Mouse (Mus musculus): ENCODE results near the gene Tenm3. TPM values are rescaled to one million over a fixed set of nuclear protein-coding genes. Genes with fewer than 3 reads are reported as not detected.

Tenm3 gene
- total RNA-seq, 2 experiments from 2014 or later = 10.7 to 12.6 TPM

DNA sequence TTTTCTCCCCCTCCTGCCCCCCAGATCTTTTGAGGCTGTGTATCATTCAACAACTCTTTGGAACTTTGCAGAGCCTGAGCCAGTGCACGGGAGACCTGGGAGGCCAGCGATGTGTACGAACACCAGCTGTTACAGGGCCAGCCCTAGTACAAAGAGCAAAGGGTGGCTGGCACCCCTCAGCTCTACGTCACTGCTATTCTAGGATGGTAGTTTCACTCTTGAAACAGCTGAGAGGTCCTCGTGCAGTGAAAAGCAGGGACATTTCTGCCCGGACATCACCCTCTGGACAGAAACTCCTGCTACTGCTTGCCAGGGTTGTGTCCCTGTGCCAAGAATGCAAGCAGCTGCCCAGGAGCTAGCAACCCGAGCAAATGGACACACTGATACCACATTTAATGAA lies 88.3 kb downstream of the Tenm3 start:
- intact Hi-C loops (cut with DNase I; ENCODE audit: low total_unique reads) = no loop called here
- peak; percentile 41 for DNase-seq

DNA sequence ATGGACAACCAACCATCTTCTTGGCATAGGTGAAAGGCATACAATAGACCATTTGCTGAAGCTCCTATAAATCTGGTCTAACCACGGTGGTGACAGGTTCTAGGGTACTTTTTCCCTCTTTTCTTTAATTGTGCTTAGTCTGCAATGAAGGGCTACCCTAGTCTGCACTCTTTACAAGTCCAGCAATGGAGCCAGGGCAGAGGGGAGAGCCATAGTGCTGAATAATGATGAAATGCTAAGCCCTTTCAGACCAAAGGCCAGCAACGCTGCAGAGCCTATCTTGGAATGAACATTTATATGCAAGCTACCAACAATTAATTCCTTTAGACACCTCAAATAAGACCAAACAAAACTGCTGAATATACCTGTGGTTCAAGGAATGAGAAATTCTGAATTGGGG lies 88.8 kb downstream of the Tenm3 start:
- no peak for DNase-seq
- intact Hi-C loops (cut with DNase I; ENCODE audit: low total_unique reads) = no loop called here

GRCm38 (mm10) chr8:48751965-48752364 lies 91.8 kb downstream of the Tenm3 start:
- no peak for DNase-seq
- intact Hi-C loops (cut with DNase I; ENCODE audit: low total_unique reads) = no loop called here

DNA sequence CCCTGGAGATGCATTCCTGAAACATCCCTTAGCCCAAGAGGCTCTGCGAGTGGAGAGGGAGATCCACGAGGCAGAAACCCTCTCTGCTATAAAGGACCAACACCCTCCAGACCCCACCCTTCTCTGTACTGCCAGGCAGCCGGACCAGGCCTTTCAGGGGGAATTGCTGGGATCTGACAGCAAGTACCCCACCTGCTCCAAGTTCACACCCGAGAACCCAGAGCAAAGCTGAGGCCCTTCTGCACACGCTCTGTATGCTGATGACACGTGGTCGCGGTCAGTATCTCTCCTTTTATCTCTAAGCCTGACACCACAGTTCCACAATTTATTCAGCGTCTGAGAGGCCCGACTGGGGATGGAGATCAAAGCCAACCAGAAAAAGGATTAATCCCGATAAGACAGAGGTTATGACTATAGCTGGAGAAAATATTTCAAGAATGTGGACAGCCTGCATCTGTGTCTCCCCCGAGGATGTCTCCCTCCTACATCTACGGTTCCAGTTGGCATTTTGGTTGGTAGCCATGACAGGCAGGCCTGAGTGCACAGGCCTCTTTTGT lies 95.2 kb downstream of the Tenm3 start:
- intact Hi-C loops (cut with DNase I; ENCODE audit: low total_unique reads) = no loop called here
- DNase-seq = no peak

GRCm38 (mm10) chr8:48743912-48744311 lies 99.8 kb downstream of the Tenm3 start:
- DNase-seq = no peak
- intact Hi-C loops (cut with DNase I; ENCODE audit: low total_unique reads) = no loop called here

DNA sequence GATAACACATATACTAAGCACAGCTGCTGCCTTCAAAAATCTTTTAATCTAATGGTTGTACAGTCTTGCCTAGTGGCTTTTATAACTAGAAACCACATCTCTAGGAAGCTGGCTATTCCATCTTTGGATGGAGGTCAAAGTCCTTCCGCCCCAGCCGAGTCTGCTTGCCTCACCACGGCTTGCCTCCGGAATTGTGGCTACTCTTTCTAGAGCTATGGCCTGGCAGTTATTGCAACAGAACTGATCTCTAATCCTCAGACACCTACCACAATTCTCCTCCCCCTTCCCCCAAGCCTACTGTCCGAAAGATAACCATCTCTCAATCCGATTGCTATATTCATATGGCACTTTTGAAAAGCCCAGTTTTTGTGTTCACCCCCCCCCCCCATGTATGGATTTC lies 101.0 kb downstream of the Tenm3 start:
- intact Hi-C loops (cut with DNase I; ENCODE audit: low total_unique reads) = no loop called here
- DNase-seq = no peak

GRCm38 (mm10) chr8:48740951-48741350 lies 102.8 kb downstream of the Tenm3 start:
- no peak for DNase-seq

DNA sequence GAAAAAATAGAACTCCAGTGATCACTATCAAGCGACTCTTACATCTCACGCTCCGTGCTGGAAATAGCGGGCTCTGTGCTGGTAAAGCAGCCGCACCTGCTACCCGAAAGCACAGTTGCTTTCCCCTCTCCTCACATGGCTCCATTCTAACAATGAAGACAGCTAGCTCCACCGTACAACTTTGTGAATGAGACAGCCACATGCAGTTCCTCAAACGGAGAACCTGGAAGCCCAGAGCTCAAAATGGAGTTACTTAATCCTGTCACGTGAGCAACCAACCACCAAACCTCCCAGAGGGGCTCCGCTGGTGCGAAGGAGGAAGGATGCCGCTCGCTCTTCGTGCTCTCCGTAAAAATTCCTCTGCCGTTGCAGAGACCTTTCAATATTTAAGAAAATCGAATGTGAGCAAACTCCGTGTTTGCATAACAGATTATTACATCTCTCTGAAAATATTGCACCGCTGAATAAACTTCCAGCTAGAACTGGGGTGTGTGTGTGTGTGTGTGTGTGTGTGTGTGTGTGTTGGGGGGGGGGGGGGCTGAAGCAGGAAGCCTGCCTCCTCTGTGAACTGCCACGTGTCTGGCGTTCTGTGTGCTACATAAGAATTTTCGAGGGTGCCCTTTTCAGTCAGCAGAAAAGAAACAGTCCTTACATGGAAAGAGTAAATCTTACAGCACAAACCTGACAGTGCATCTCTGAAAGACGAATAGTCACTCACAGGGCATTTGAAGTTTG lies 103.4 kb downstream of the Tenm3 start:
- intact Hi-C loops (cut with DNase I; ENCODE audit: low total_unique reads) = no loop called here
- DNase-seq = no peak

More at GRCm38 (mm10) chr8:48740951-48741350, 102.8 kb downstream of the Tenm3 start:
- intact Hi-C loops (cut with DNase I; ENCODE audit: low total_unique reads) = no loop called here

DNA sequence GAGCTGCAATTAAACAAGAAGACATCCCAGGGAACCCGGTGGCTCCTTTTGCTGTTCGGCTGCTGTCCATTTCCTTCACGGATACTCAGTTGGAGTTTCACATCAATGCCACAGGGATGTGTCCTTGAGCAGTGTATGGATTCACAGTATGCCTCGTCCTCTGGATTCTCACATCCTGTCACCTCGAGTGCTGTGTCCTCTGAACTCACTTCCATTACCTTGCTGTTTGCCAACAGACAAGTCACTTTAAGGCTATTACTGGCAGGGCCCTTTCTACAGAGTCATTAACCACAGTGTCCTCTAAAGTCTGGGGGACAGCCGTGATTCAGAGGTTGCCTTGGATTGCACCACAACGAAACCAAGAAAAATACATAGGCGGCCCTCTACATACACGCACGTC lies 110.0 kb downstream of the Tenm3 start:
- intact Hi-C loops (cut with DNase I; ENCODE audit: low total_unique reads) = no loop called here
- DNase-seq = no peak

DNA sequence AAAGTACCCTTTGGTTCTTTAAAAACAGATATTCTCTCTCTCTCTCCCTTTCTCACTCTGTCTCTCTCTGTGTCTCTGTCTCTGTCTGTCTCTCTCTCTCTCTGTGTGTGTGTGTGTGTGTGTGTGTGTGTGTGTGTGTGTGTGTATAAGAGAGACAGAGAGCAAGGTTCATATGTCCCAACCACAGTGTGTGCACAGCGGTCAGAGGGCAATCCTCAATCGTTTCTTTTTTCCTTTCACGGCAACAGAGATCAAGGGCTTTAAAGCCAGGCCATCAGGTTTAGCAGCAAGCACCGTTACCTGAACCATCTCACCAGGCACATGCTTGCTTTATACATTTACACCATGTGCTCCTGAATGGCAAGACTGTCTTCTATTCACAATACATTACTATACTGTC lies 110.7 kb downstream of the Tenm3 start:
- intact Hi-C loops (cut with DNase I; ENCODE audit: low total_unique reads) = no loop called here
- DNase-seq = no peak

GRCm38 (mm10) chr8:48730701-48731100 lies 113.0 kb downstream of the Tenm3 start:
- intact Hi-C loops (cut with DNase I; ENCODE audit: low total_unique reads) = no loop called here
- no peak for DNase-seq

DNA sequence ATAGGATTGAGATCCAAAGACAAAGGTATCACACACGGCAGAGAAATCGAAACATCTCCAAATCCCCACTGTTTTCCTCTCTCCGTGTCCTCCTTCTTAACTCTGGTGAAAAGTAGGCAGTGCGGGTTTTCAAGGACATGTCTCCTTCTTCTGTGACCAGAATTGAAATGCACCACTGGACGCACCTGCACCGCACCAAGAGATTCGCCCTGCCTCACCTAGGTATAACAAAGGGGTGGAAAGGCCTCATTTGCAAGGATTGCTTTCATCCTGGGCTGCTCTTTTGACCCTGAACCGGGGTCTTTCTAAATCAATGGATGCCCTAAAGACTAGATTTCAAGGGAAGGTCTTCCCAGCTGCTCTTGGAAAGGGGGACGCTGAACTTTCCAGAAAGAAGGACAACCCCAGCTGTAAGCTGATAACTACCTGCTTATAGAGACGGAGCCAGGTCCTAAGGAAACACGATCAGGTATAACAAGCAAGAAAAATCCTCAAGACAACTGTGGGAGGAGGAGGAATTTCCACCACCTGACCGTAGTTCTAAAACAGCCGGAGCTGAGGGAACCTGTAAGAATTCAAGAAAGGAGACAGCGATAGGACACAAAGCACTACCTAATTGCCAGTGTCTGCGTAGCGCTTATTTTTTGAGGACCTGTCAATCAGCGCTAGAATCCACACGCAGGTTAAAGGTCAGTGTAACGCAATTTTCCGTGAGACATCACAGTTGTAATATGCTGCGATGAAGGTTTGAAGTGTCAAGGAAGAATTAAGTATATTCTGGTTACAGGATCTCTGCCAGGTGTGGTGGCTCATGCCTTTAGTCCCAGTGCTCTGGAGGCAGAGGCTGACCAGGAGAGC lies 114.7 kb downstream of the Tenm3 start:
- intact Hi-C loops (cut with DNase I; ENCODE audit: low total_unique reads) = no loop called here
- DNase-seq = no peak

- intact Hi-C loops (cut with DNase I; ENCODE audit: low total_unique reads) = no loop called here
- no peak for DNase-seq
These were observed 115.7 kb downstream of the Tenm3 start for GRCm38 (mm10) chr8:48728006-48728405.

DNA sequence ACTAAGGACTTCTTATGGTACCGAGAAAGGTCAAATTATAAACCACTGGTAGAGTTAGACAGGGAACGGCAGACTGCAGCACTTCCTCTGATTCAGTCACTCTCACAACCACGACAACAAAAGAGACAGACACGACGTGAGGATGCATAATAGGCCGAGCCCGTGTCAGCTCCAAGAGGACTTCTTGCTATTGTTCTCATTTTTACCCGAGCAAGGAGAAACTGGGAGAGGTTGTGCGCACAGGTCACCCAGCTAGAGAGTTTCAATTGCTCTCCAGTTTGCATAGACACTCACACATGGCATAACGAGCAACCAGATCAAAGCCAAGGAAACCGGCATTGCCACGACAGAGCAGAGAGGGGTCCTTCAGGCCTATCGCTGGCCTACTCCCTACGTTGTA lies 121.0 kb downstream of the Tenm3 start:
- intact Hi-C loops (cut with DNase I; ENCODE audit: low total_unique reads) = no loop called here
- no peak for DNase-seq

GRCm38 (mm10) chr8:48722318-48722717 lies 121.4 kb downstream of the Tenm3 start:
- intact Hi-C loops (cut with DNase I; ENCODE audit: low total_unique reads) = no loop called here
- DNase-seq = no peak

DNA sequence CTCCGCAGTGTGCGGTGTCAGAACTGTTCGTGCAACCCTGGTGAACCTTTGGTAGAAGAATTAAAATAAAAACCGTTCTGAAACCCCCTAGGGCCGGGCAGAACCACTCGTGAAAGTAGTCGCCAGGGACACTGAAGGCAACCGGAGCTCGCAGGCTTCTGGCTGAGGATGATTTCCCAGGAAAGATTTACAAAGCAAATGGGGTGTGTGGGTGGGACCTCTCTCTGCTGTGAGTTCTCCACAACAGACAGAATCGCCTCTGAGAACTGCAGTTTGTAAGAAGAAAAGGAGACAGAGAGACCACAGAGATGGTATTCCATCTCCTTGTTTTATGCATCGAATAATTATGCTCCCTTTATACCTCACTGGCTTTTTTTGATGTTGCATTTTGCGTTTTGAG lies 122.4 kb downstream of the Tenm3 start:
- no peak for DNase-seq
- intact Hi-C loops (cut with DNase I; ENCODE audit: low total_unique reads) = no loop called here

DNA sequence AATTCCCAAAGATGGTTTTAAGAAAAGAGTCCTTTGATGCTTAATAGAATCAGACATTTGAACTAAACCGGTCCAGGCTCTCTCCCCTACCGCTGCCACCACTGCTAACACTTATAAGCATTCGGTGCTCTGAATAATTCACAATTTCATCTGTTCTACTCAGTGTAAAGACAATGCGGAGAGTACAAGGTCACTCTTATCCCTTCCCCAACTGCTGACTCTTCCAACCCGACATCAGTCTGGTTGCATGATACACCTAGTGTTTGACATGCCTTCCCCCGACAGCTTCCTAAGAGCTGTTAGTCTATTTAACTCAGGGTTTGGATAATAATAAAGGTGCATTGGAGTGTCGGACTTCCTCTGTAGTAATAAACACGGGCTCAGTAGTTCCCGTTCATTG lies 128.1 kb downstream of the Tenm3 start:
- intact Hi-C loops (cut with DNase I; ENCODE audit: low total_unique reads) = no loop called here
- no peak for DNase-seq

DNA sequence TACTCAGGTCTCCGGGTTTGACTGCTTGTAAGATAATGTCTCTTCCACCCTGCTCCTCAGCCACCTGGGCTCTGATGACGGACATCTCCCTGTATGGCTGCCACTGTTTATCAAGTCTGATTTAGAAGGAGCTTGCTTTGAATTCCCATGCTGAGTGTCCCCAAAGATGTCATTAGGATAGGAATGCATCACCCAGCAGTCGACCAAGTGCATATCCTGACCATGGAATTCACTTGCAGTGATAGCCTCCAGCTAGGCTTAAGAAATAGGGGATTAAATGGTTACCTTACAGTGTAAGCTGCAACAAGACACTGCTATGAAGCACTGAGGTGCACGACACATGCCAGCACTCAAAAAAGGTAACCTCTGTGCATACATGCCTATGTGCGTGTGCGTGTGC lies 137.1 kb downstream of the Tenm3 start:
- no peak for DNase-seq
- intact Hi-C loops (cut with DNase I; ENCODE audit: low total_unique reads) = no loop called here

DNA sequence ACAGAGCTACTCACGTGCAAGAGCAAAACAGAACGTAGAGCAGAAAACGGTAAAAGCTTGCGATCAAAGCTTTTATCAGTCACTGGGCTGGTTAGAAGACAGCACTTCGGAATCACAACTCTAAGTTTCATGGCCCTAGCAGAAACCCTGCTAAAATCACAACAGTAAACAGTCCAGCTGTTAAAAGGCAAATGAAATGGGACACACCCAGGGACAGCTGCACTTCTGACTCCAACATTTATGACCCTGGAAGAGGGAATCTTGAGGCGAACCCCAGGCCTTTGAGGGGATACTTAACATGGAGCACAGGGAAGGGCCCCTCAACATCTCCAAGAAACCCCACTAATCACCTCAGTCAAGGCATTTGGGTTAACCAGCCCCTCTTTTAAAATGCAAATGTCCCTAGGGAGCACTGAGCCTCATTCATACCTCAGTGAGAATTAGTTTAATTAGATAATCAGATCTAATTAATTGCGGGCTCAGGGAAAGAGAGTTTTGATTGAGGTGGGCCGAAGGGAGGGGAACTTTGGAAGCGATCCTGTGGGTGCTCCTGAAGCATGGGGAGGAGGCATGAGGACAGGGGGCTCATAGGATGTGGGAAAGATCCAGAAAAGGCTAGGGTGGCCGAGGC lies 138.8 kb downstream of the Tenm3 start:
- intact Hi-C loops (cut with DNase I; ENCODE audit: low total_unique reads) = no loop called here
- no peak for DNase-seq

DNA sequence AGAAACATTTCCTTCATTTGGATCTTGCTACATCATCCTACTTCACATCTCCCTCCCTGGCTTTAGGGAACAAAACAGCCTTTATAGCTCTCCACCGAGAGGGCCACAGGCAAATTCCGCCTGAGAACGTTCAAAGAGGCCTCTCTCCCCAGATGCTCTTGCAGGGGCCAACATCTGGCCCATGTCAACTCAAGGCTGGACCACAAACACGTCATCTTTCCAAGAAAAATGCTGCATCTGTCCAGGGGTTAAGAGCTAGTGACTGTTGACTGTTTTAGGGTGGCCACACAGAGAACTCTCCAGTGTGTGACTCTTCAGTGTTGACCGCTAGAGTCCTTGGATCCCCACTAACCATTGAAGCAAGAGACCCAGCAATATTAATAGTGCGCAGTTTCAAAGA lies 139.3 kb downstream of the Tenm3 start:
- intact Hi-C loops (cut with DNase I; ENCODE audit: low total_unique reads) = no loop called here
- no peak for DNase-seq
